Mouse (Mus musculus): ENCODE measurements at regions not wholly inside any gene's neighbourhood (a gene's known extent, or its start where the extent isn't known, plus 50 kb on each side); places are given as distances from the start of the nearest gene placed in this dataset.

- Histone ChIP-seq H3K4me3 (ENCODE audit: insufficient read depth, low read length) (no peak overlapping the region), H3K4me1 (ENCODE audit: control insufficient read depth, insufficient read depth, low read length) (no peaks in the 10 kb centered on the region), H3K27ac (ENCODE audit: insufficient read depth, low read length) (no peak overlapping the region)
- TF ChIP-seq CTCF (IDR thresholded peaks at IDR 0.05; ENCODE audit: extremely low read depth, insufficient read depth, low read length) (no peak), POLR2A (IDR thresholded peaks at IDR 0.05; ENCODE audit: extremely low read depth, insufficient read depth, low read length) (no peak)
These were observed 243.6 kb upstream of the Klf4 start for GRCm38 (mm10) chr4:55775858-55776257.

- no peaks in the 10 kb centered on the region for H3K4me1 ChIP-seq (ENCODE audit: control insufficient read depth, insufficient read depth, low read length)
- H3K4me3 ChIP-seq (ENCODE audit: insufficient read depth, low read length) = no peak overlapping the region
- TF ChIP-seq POLR2A (IDR thresholded peaks at IDR 0.05; ENCODE audit: extremely low read depth, insufficient read depth, low read length) = no peak
- TF ChIP-seq CTCF (IDR thresholded peaks at IDR 0.05; ENCODE audit: extremely low read depth, insufficient read depth, low read length) = no peak
- H3K27ac ChIP-seq (ENCODE audit: insufficient read depth, low read length) = no peak overlapping the region
These were observed 242.3 kb upstream of the Klf4 start for GRCm38 (mm10) chr4:55774571-55774970.

- Histone ChIP-seq H3K4me3 (ENCODE audit: insufficient read depth, low read length) (no peak overlapping the region), H3K4me1 (ENCODE audit: control insufficient read depth, insufficient read depth, low read length) (no peaks in the 10 kb centered on the region), H3K27ac (ENCODE audit: insufficient read depth, low read length) (no peak overlapping the region)
- TF ChIP-seq CTCF (IDR thresholded peaks at IDR 0.05; ENCODE audit: extremely low read depth, insufficient read depth, low read length) = no peak
- no peak for TF ChIP-seq POLR2A (IDR thresholded peaks at IDR 0.05; ENCODE audit: extremely low read depth, insufficient read depth, low read length)
These were observed 237.4 kb upstream of the Klf4 start for GRCm38 (mm10) chr4:55769656-55770055.

DNA sequence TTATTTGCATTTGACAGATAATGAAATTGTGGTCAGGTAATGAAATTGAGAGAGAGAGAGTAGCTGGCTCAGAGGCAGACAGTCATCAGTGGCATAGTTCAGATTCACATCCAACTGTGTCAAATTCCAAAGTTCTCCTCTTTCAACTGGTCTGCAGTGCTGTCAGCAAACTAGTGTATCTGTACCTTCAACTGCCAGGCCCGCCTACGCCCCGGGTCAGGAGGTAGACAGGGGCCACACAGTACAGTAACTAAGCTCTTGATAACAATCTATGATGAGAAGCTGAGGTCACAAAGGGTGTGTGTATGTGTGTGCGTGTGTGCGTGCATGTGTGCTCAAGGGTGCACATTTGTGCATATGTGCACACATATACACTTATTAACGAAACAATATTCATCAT lies 236.1 kb upstream of the Klf4 start:
- TF ChIP-seq POLR2A (IDR thresholded peaks at IDR 0.05; ENCODE audit: extremely low read depth, insufficient read depth, low read length) (no peak), CTCF (IDR thresholded peaks at IDR 0.05; ENCODE audit: extremely low read depth, insufficient read depth, low read length) (no peak)
- Histone ChIP-seq H3K4me1 (ENCODE audit: control insufficient read depth, insufficient read depth, low read length) (no peaks in the 10 kb centered on the region), H3K27ac (ENCODE audit: insufficient read depth, low read length) (no peak overlapping the region), H3K4me3 (ENCODE audit: insufficient read depth, low read length) (no peak overlapping the region)

GRCm38 (mm10) chr4:55767133-55767532 lies 234.9 kb upstream of the Klf4 start:
- TF ChIP-seq CTCF (IDR thresholded peaks at IDR 0.05; ENCODE audit: extremely low read depth, insufficient read depth, low read length) = no peak
- no peak for TF ChIP-seq POLR2A (IDR thresholded peaks at IDR 0.05; ENCODE audit: extremely low read depth, insufficient read depth, low read length)
- H3K4me3 ChIP-seq (ENCODE audit: insufficient read depth, low read length) = no peak overlapping the region
- H3K27ac ChIP-seq (ENCODE audit: insufficient read depth, low read length) = no peak overlapping the region
- H3K4me1 ChIP-seq (ENCODE audit: control insufficient read depth, insufficient read depth, low read length) = no peaks in the 10 kb centered on the region

- Histone ChIP-seq H3K4me1 (ENCODE audit: control insufficient read depth, insufficient read depth, low read length) (no peaks in the 10 kb centered on the region), H3K27ac (ENCODE audit: insufficient read depth, low read length) (no peak overlapping the region), H3K4me3 (ENCODE audit: insufficient read depth, low read length) (no peak overlapping the region)
- TF ChIP-seq POLR2A (IDR thresholded peaks at IDR 0.05; ENCODE audit: extremely low read depth, insufficient read depth, low read length) (no peak), CTCF (IDR thresholded peaks at IDR 0.05; ENCODE audit: extremely low read depth, insufficient read depth, low read length) (no peak)
These were observed 233.5 kb upstream of the Klf4 start for GRCm38 (mm10) chr4:55765780-55766179.

DNA sequence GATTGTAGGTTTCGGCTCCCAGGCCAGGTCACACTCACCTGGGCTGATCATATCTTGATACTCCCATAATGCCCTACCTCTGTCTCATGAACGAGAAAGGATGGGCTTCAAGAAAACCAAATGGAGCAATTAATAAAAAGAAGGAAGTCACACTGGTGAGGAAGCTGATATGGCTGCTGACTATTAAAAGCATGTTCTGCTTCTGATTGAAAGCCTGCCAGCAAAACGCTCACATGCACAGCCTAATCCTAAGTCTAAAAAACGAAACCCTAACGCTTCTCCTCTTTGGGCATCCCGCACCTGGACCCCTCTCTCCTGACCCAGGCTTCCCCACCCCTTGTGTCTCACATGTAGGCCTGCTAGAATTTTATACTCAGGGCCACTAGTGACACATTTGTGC lies 230.8 kb upstream of the Klf4 start:
- Histone ChIP-seq H3K4me3 (ENCODE audit: insufficient read depth, low read length) (no peak overlapping the region), H3K27ac (ENCODE audit: insufficient read depth, low read length) (no peak overlapping the region), H3K4me1 (ENCODE audit: control insufficient read depth, insufficient read depth, low read length) (no peaks in the 10 kb centered on the region)
- TF ChIP-seq POLR2A (IDR thresholded peaks at IDR 0.05; ENCODE audit: extremely low read depth, insufficient read depth, low read length) (no peak), CTCF (IDR thresholded peaks at IDR 0.05; ENCODE audit: extremely low read depth, insufficient read depth, low read length) (no peak)

GRCm38 (mm10) chr4:55762389-55762788 lies 230.1 kb upstream of the Klf4 start:
- TF ChIP-seq POLR2A (IDR thresholded peaks at IDR 0.05; ENCODE audit: extremely low read depth, insufficient read depth, low read length) (no peak), CTCF (IDR thresholded peaks at IDR 0.05; ENCODE audit: extremely low read depth, insufficient read depth, low read length) (no peak)
- Histone ChIP-seq H3K4me3 (ENCODE audit: insufficient read depth, low read length) (no peak overlapping the region), H3K27ac (ENCODE audit: insufficient read depth, low read length) (no peak overlapping the region), H3K4me1 (ENCODE audit: control insufficient read depth, insufficient read depth, low read length) (no peaks in the 10 kb centered on the region)

GRCm38 (mm10) chr4:55757148-55757927 lies 225.1 kb upstream of the Klf4 start:
- H3K4me1 ChIP-seq (ENCODE audit: control insufficient read depth, insufficient read depth, low read length) = no peaks in the 10 kb centered on the region
- H3K4me3 ChIP-seq (ENCODE audit: insufficient read depth, low read length) = no peak overlapping the region
- no peak overlapping the region for H3K27ac ChIP-seq (ENCODE audit: insufficient read depth, low read length)
- TF ChIP-seq POLR2A (IDR thresholded peaks at IDR 0.05; ENCODE audit: extremely low read depth, insufficient read depth, low read length) = no peak
- no peak for TF ChIP-seq CTCF (IDR thresholded peaks at IDR 0.05; ENCODE audit: extremely low read depth, insufficient read depth, low read length)

- Histone ChIP-seq H3K4me3 (ENCODE audit: insufficient read depth, low read length) (no peak overlapping the region), H3K27ac (ENCODE audit: insufficient read depth, low read length) (no peak overlapping the region), H3K4me1 (ENCODE audit: control insufficient read depth, insufficient read depth, low read length) (no peaks in the 10 kb centered on the region)
- no peak for TF ChIP-seq POLR2A (IDR thresholded peaks at IDR 0.05; ENCODE audit: extremely low read depth, insufficient read depth, low read length)
These were observed 217.8 kb upstream of the Klf4 start for GRCm38 (mm10) chr4:55749949-55750600.
